Mouse (Mus musculus) forebrain, embryonic 15.5 days (tissue): ENCODE data around the gene Pdzrn3. TPM values are rescaled to one million over a fixed set of nuclear protein-coding genes. Genes with fewer than 3 reads are reported as not detected.

Source experiments
- ATAC-seq: fragments of 200-750 bp; cut with Nextera tagmentation; replicated peaks from 2 replicates; pipeline ENCODE4 v1.8.0; 2017; ENCODE audit warnings: mild to moderate bottlenecking, moderate TSS enrichment, moderate library complexity
- H3K27ac ChIP-seq: fragments of 300-500 bp; sonication (generic); replicated peaks from 2 replicates; pipeline ENCODE4 v1.5.1; 2015; ENCODE audit warnings: mild to moderate bottlenecking, inconsistent platforms
- H3K27me3 ChIP-seq: fragments of 300-500 bp; sonication (generic); 2 replicates; pipeline ENCODE4 v1.6.1; 2015; ENCODE audit warnings: inconsistent platforms
- H3K36me3 ChIP-seq: fragments of 300-500 bp; sonication (generic); 2 replicates; pipeline ENCODE4 v1.6.1; 2015; ENCODE audit warnings: mild to moderate bottlenecking, inconsistent platforms
- H3K4me1 ChIP-seq: fragments of 300-500 bp; sonication (generic); 2 replicates; pipeline ENCODE4 v1.6.1; 2015; ENCODE audit warnings: inconsistent platforms
- H3K4me2 ChIP-seq: fragments of 300-500 bp; sonication (generic); replicated peaks from 2 replicates; pipeline ENCODE4 v1.6.1; 2015; ENCODE audit warnings: mild to moderate bottlenecking, inconsistent platforms
- H3K4me3 ChIP-seq: fragments of 300-500 bp; sonication (generic); 2 replicates; pipeline ENCODE4 v1.5.1; 2015; ENCODE audit warnings: mild to moderate bottlenecking, inconsistent platforms
- H3K9ac ChIP-seq: fragments of 300-500 bp; sonication (generic); replicated peaks from 2 replicates; pipeline ENCODE4 v1.6.1; 2015; ENCODE audit warnings: mild to moderate bottlenecking, inconsistent platforms
- H3K9me3 ChIP-seq: fragments of 300-500 bp; sonication (generic); 2 replicates; pipeline ENCODE4 v1.6.1; 2016; ENCODE audit warnings: inconsistent platforms
- WGBS: fragments of 180-500 bp; shearing (Covaris S2); methylation state at CpG from one replicate; pipeline ENCODE4 v1.1.7; 2015; ENCODE audit warnings: mixed read lengths; 5-methylcytosine and 5-hydroxymethylcytosine counted together
- polyA plus RNA-seq: library from polyadenylated mRNA; unstranded; fragments of >200 nt; fragmentation: Nextera tagmentation; extraction: Ambion mirVana; gene quantifications from 2 replicates; pipeline ENCODE4 v1.2.1, GENCODE M21; 2015

The Pdzrn3 gene
- polyA plus RNA-seq, 1 experiment from 2014 or later = 21.9 TPM

DNA sequence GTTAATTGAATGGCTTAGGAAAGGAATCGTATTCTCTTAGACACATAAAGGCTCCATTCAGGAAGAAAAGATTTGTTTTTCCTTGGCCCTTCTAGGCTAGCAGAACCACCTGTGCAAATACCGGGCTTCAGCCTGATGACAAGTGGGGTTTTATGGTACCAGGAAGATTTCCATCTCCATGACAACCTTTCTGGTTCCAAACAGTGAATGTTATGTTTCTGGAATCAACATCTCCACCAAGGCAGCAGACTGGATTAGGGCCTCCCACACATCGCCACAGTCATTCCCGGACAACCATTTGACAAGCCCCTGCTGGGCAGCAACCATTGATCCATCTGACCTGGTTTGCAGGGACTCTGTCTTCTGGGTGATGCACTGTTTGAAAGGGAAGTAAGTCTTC, 114.2 kb downstream of the Pdzrn3 start:
- whole genome bisulfite sequencing = 8% methylated on average over 4 of the region's 4 CpGs
- H3K4me1 ChIP-seq = peaks cover 11% of the 10 kb centered on the region
- no peak overlapping the region for H3K4me2 ChIP-seq
- H3K9ac ChIP-seq = no peak overlapping the region
- H3K4me3 ChIP-seq = no peak overlapping the region
- H3K36me3 ChIP-seq = no peaks in the 10 kb centered on the region
- ATAC-seq = no peak
- no peaks in the 10 kb centered on the region for H3K27me3 ChIP-seq
- H3K27ac ChIP-seq = no peak overlapping the region
- no peaks in the 10 kb centered on the region for H3K9me3 ChIP-seq

DNA sequence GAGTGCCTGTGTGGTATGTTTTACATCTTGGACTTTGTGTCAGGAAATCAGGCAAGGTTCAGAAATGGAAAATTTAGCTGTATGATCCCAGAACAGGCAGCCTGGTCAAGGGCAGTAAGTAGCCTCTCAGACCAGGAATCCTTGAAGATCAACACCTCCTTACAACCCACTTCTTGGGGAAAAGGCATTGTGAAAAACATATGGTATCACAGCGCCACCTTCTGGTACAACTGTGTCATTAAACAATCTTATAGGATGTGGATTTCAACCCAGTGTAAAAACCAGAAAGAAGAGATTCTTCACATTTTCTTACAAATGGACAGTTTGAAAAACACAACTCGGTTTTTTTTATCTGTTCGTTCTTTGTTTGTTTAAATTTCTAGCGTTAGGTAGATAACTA, 116.2 kb downstream of the Pdzrn3 start:
- 4% methylated on average over 4 of the region's 4 CpGs for WGBS

DNA sequence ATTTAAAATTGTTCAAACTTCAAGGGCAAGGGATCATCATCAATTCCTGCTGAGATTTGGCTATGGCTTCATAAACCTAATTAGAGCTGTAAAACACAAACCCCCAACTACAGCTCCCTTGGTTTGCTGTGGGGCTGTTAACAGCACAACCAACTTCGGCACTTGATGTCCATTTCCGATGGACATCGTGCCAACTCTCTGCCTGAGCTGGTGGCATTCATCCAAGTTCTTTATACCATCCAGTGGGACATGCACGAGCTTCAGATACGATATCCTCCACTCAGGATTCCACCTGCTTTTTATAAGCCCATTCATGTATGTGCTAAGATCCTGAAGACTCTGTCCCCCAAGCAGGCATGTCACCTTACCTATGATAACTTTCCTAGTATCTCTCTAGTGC, 118.3 kb downstream of the Pdzrn3 start:
- ATAC-seq = no peak
- Histone ChIP-seq H3K4me1 (peaks cover 11% of the 10 kb centered on the region), H3K36me3 (no peaks in the 10 kb centered on the region), H3K4me2 (no peak overlapping the region), H3K4me3 (no peak overlapping the region), H3K27ac (no peak overlapping the region), H3K9ac (no peak overlapping the region), H3K9me3 (no peaks in the 10 kb centered on the region), H3K27me3 (no peaks in the 10 kb centered on the region)
- 61% methylated on average over 5 of the region's 5 CpGs for WGBS

More for the DNA sequence above, 116.2 kb downstream of the Pdzrn3 start:
- no peaks in the 10 kb centered on the region for H3K9me3 ChIP-seq
- no peaks in the 10 kb centered on the region for H3K36me3 ChIP-seq
- 0 out of 2 replicates have a peak, but pooled peaks have one; percentile 30 for ATAC-seq
- no peak overlapping the region for H3K27ac ChIP-seq
- no peak overlapping the region for H3K4me3 ChIP-seq
- no peaks in the 10 kb centered on the region for H3K27me3 ChIP-seq
- H3K9ac ChIP-seq = no peak overlapping the region
- peaks cover 11% of the 10 kb centered on the region for H3K4me1 ChIP-seq
- no peak overlapping the region for H3K4me2 ChIP-seq

DNA sequence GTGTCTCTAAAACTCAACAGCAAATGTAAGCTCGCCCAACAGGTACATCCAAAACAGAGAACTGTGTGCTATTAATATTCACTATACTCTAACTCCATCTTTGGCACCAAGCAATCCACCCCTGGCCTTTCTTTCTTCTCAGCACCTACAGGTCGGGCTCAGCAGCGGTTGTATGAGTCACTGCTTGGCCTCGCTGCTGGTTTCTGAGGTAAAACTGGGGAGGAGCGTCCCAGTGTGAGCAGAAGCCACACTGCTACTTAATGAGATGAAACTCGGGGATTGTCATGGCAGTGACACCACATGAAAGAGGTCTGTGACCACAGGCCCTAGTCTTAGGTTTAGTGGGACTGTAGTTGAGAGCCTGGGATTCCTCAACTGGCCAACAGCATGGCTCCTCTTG, 120.3 kb downstream of the Pdzrn3 start:
- no peak for ATAC-seq
- no peak overlapping the region for H3K9ac ChIP-seq
- 84% methylated on average over 6 of the region's 6 CpGs for WGBS

DNA sequence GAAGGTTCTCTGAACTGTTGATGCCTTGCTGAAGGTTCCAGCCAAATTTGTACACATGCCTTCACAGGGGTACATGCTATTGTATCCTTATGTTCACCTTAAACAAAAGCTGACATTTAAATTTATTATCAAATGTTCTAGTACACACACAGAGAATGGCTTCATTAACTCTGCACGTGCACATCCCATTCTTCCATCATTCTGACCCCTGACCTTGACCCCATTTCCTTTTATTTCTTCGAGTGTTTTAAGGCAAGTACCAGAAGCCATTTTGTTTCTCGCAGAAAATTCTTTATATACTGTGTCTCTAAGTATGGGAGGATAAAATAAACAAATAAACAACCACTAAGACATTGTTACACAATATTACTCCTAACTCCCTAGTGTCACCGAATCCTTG, 123.0 kb downstream of the Pdzrn3 start:
- ATAC-seq = no peak
- Histone ChIP-seq H3K9me3 (no peaks in the 10 kb centered on the region), H3K4me1 (peaks cover 12% of the 10 kb centered on the region), H3K27ac (no peak overlapping the region), H3K4me2 (no peak overlapping the region), H3K4me3 (no peak overlapping the region), H3K36me3 (no peaks in the 10 kb centered on the region), H3K27me3 (no peaks in the 10 kb centered on the region), H3K9ac (no peak overlapping the region)
- WGBS = 63% methylated on average over 4 of the region's 4 CpGs

More for the DNA sequence above, 120.3 kb downstream of the Pdzrn3 start:
- no peaks in the 10 kb centered on the region for H3K27me3 ChIP-seq
- H3K4me1 ChIP-seq = peaks cover 6% of the 10 kb centered on the region
- no peaks in the 10 kb centered on the region for H3K36me3 ChIP-seq
- H3K27ac ChIP-seq = no peak overlapping the region
- no peak overlapping the region for H3K4me2 ChIP-seq
- no peaks in the 10 kb centered on the region for H3K9me3 ChIP-seq
- H3K4me3 ChIP-seq = no peak overlapping the region

DNA sequence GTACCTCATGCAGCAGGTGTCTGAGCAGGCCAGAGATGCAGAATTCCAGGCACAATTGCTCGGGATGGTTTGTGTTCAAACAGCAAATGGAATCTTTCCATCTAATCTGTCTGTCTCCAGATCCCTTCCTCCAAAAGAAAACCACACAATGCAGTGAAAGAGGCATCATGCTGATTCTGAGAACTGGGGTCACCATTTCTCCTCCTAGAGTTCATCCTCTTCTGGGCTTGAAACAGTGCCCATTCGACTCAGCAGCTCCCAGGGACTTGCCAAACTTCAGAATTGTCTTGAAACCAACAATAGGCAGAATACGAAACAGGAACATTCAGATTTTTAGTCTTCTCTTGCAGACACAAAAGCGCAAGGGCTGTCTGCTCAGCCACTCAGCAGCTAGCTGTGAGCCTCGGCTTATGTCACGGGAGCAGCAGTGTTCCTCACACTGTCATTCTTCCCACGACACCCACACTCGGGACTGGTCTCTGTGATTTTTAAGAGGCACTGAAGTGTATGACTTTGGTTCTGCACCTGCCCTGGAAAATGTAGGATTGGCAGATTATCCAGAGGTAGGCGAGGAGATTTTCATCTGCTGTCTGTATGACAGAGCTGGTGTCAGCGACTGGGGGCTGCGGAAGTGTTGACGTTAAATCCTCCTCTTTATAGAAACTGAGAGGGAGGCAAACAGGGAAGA, 125.6 kb downstream of the Pdzrn3 start:
- H3K27me3 ChIP-seq = no peaks in the 10 kb centered on the region
- H3K9ac ChIP-seq = no peak overlapping the region
- 0 out of 2 replicates have a peak overlapping the region, but pooled peaks have one; percentile 0 for H3K27ac ChIP-seq
- no peaks in the 10 kb centered on the region for H3K36me3 ChIP-seq
- H3K4me1 ChIP-seq = peaks cover 12% of the 10 kb centered on the region
- H3K9me3 ChIP-seq = no peaks in the 10 kb centered on the region
- H3K4me2 ChIP-seq = no peak overlapping the region
- WGBS = 24% methylated on average over 12 of the region's 12 CpGs
- no peak overlapping the region for H3K4me3 ChIP-seq
- no peak for ATAC-seq

DNA sequence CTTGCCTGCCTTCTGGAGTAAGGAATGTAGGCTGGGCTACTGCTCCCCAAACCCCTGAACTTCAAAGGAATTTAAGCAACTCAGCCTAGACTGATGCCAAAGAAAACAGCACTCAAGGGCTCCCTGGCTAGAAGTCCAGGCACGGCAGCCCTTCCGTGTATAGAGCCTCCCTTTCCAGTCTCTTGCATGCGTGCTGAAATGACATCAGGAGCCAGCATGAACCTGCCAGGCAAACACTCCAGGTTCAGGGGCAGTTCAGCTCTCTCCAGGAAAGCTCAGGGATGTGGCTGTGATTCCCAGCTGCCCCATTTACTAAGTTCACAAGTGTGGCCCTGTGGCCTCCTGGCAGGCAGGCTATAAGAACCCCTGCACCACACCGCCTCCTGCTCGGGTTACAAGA, 126.5 kb downstream of the Pdzrn3 start:
- peaks cover 12% of the 10 kb centered on the region for H3K4me1 ChIP-seq
- H3K4me2 ChIP-seq = no peak overlapping the region
- H3K27ac ChIP-seq = no peak overlapping the region
- H3K9me3 ChIP-seq = no peaks in the 10 kb centered on the region
- 48% methylated on average over 5 of the region's 5 CpGs for WGBS
- H3K27me3 ChIP-seq = no peaks in the 10 kb centered on the region
- no peak overlapping the region for H3K4me3 ChIP-seq
- no peak overlapping the region for H3K9ac ChIP-seq
- H3K36me3 ChIP-seq = no peaks in the 10 kb centered on the region
- peak; percentile 28; the same call in 1 of the 2 replicates for ATAC-seq

DNA sequence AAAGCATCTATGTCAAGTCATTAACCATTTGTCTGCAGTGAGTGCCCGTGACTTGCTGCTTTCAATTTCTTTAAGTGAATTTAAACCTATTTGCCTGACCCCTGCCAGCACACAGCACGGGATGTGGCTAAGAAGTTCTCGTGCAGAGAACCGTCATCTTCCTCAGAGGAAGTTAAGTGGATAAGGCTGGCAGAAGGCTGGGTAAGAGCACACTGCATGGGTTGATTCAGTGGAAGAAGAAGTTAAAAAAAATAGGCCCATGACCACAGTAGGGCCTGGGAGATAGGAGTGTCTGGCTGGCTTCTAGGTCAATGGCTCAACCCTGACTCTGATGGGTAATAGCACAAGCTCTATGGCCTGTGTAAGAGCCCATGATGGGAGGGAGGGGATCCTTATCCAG, 131.6 kb downstream of the Pdzrn3 start:
- H3K27me3 ChIP-seq = no peaks in the 10 kb centered on the region
- no peak for ATAC-seq
- H3K4me3 ChIP-seq = no peak overlapping the region
- H3K4me2 ChIP-seq = no peak overlapping the region
- no peak overlapping the region for H3K27ac ChIP-seq
- H3K9ac ChIP-seq = no peak overlapping the region
- 86% methylated on average over 4 of the region's 4 CpGs for WGBS
- H3K36me3 ChIP-seq = no peaks in the 10 kb centered on the region
- no peaks in the 10 kb centered on the region for H3K9me3 ChIP-seq
- H3K4me1 ChIP-seq = no peaks in the 10 kb centered on the region

DNA sequence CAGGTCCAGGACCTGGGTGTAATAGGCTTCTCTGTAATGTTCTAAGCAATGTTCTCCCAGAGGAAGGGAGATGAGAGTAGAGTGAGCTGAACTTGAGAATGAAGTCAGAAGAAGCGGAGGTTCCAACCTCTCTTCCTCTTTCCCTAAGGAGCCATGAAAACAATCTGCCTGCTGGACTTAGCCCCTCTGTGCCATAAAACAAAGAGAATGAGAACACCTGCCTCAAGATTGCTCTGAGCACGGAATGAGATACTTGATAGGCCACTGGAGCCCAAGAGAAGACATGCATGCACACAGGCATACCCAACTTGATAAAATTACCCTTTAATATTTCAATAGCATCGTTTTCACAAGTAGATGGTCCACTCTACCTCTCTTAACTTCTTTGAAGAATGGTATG, 133.3 kb downstream of the Pdzrn3 start:
- Histone ChIP-seq H3K9ac (no peak overlapping the region), H3K4me3 (no peak overlapping the region), H3K4me2 (no peak overlapping the region), H3K36me3 (no peaks in the 10 kb centered on the region), H3K4me1 (no peaks in the 10 kb centered on the region), H3K27ac (no peak overlapping the region), H3K27me3 (no peaks in the 10 kb centered on the region), H3K9me3 (no peaks in the 10 kb centered on the region)
- ATAC-seq = no peak
- WGBS = 94% methylated on average over 3 of the region's 3 CpGs

DNA sequence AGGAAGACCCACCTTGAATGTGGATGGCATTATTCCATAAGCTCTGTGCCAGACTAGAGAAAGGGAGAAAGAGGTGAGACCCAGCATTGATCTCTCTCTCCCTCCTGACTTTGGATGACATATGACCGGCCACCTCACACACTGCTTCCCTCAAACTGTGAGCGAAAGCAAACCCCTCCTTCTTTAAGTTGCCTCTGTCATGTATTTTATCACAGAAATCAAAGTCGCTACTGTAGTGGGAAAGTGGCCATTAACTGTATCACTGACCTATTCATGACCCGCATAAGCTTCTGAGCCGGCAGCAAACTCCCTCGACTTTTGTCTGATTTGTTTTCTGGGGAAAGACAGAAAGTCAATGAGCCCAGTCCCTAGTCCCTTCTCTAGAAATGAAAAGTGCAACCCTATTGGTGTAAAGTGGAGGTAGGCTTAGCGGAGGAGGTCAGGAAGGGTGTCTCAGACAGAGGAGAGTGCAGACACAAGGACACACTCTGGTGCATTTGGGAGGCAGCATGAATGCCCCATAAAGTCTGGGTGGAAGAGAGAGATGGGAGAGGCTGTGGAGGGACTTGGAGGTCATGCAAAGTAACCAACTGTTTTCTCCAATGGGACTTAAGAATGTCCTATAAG, 134.4 kb downstream of the Pdzrn3 start:
- no peaks in the 10 kb centered on the region for H3K36me3 ChIP-seq
- no peak overlapping the region for H3K4me2 ChIP-seq
- 93% methylated on average over 7 of the region's 7 CpGs for WGBS
- no peak overlapping the region for H3K9ac ChIP-seq
- H3K4me3 ChIP-seq = no peak overlapping the region
- ATAC-seq = no peak
- H3K27ac ChIP-seq = no peak overlapping the region
- H3K9me3 ChIP-seq = no peaks in the 10 kb centered on the region
- no peaks in the 10 kb centered on the region for H3K4me1 ChIP-seq
- no peaks in the 10 kb centered on the region for H3K27me3 ChIP-seq

DNA sequence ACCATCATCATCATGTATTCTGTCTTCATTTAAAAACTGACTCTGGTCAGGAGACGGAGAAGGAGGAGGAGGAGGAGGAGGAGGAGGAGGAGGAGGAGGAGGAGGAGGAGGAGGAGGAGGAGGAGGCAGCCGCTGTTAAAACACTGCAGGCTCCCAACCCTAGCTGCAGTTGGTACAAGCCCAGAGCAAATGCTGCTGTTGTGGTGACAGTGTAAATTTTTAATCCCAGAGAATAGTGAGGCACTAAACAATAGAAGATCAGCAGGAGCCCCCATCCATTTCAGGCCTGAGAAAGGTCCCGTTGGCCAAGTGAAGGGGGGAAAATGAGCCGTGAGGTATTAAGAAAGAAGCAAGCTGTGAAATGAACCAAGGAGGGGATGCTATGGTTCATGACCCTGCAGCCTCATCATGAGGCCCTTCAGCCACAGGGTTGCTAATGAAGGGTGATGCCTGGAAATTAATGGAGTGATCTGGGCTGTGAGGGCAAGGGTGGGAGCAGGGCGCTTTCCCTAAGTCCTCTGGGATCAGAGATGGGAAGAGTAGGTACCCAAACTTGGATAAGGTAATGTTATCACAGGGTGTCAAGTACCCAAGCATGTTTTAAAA, 141.0 kb downstream of the Pdzrn3 start:
- WGBS = 22% methylated on average over 5 of the region's 5 CpGs
- no peak for ATAC-seq
- no peak overlapping the region for H3K9ac ChIP-seq
- no peak overlapping the region for H3K4me2 ChIP-seq
- H3K4me3 ChIP-seq = no peak overlapping the region
- H3K4me1 ChIP-seq = peaks cover 37% of the 10 kb centered on the region
- H3K27ac ChIP-seq = no peak overlapping the region
- no peaks in the 10 kb centered on the region for H3K27me3 ChIP-seq
- no peaks in the 10 kb centered on the region for H3K9me3 ChIP-seq
- no peaks in the 10 kb centered on the region for H3K36me3 ChIP-seq

DNA sequence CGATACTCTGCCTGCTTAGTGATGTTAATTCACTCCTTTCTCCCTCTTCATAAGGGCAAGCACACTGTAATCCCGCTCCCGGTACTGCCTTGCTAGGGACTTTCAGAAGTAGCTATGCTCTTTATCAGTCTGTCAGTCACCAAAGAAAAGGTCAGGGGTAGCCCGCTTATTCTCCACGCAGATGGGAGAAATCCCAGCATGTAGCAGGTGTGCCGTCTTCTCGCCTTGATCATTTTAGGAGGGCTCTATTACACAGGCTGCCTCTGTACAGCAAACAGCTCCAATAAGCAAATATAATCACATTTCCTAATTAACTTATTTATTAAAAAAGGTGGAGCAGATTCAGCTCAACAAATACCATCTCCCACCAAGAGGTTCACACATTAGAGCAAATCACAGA, 141.5 kb downstream of the Pdzrn3 start:
- Histone ChIP-seq H3K27ac (no peak overlapping the region), H3K4me2 (no peak overlapping the region), H3K36me3 (no peaks in the 10 kb centered on the region), H3K27me3 (no peaks in the 10 kb centered on the region), H3K9me3 (no peaks in the 10 kb centered on the region), H3K4me1 (peaks cover 37% of the 10 kb centered on the region), H3K4me3 (no peak overlapping the region), H3K9ac (no peak overlapping the region)
- no peak for ATAC-seq
- WGBS = 21% methylated on average over 7 of the region's 7 CpGs
